Mouse (Mus musculus) kidney, adult 18-20 months (tissue): ENCODE results near the gene Nt5c1a.
A peak's percentile ranks its signal among the peaks of the same experiment; 100 is the strongest.
"Not testable (repeated sequence)": the region's sequence is repeated elsewhere in the genome, so short reads cannot be mapped to it uniquely, and the experiment has no call there.

Experiments
- DNase-seq: peaks from one replicate; pipeline ENCODE4 v3.0.0; 2021

Nt5c1a gene

GRCm38 (mm10) chr4:123201186-123202093 lies at the start of gene Nt5c1a:
Gene Nt5c1a (plus strand): TSS chr4:123201504.
- peak; percentile 29 for DNase-seq

DNA sequence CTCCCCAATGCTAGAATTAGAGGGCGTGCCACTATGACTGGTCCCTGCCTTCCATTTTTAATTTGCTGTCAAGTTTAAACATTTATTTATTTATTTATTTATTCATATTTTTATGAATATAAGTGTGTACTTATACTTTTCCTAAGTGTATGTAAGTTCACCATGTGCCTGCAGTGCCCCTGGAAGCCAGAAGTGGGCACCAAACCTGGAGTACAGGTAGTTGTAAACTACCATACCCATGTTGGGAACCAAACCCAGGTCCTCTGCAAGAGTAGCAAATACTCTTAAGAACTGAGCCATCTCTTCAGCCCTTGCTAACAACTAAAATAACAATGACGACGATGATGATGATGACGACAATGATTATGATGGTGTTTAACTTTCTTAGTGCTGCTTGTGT lies 49.3 kb upstream of the Nt5c1a start:
- no peak for DNase-seq

DNA sequence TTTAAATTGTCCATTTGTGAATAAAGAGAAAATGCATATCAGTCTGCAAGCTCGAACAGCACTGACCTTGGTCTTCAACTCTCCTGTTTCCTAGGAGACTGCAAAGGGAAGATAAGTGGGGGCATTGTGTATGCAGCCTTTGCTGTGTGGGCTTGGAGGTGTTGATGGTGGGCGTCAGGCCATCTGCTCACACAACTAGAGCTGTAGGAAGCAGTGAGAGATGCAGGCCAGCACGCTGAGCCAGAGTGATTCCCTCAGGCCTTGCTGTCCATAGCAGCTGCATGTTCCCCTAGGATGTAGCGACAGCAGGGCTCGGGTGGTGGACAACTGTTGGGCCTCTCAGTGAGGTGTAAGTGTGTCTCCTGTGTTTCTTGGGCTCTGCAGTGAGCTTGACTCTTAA lies 48.3 kb upstream of the Nt5c1a start:
- DNase-seq = no peak

GRCm38 (mm10) chr4:123155004-123155403 lies 46.3 kb upstream of the Nt5c1a start:
- DNase-seq = peak; percentile 4

DNA sequence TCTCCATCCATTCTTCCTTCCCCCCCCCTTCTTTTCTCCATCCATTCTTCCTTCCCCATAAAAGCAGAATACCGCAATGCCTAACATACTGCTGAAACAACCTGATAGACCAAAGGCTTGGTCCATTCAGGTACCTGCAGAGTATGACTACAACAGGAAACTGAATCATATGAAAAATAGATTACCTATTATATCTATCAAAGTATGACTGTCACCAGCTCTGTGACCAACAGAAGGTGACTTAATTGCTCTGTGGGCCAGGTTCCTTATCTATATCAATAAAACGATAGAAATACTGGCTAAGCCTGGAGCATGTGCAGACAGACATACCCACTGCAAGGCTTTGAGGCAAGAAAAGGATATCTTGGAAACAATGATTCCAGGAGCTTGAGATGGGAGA lies 45.9 kb upstream of the Nt5c1a start:
- no peak for DNase-seq

GRCm38 (mm10) chr4:123155840-123156239 lies 45.5 kb upstream of the Nt5c1a start:
- no peak for DNase-seq

- DNase-seq = no peak
Measured at GRCm38 (mm10) chr4:123160571-123160970, 40.7 kb upstream of the Nt5c1a start.

- DNase-seq = not testable (repeated sequence)
Measured at GRCm38 (mm10) chr4:123161251-123161650, 40.1 kb upstream of the Nt5c1a start.

- DNase-seq = no peak
Measured at GRCm38 (mm10) chr4:123162305-123162917, 38.9 kb upstream of the Nt5c1a start.

DNA sequence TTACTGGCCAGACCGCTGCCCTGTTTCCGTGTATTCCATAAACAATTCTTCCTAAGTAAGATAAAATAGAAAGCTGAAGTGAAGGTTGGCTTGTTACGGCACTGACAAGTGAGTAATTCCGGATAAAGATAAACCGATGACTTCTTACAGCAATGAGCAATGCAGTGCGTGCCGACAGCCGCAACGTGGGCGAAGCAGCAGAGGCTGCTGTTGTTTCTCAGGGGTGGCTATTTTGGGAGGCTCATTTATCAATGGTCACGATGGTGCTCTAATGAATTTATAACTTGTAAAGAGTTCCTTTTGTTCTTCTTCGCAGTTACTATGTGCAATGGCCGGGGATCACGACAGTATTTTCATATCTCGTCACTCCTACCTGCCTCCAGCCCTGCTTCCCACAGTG lies 37.1 kb upstream of the Nt5c1a start:
- no peak for DNase-seq

- no peak for DNase-seq
Measured at GRCm38 (mm10) chr4:123171811-123172210, 29.5 kb upstream of the Nt5c1a start.

GRCm38 (mm10) chr4:123182328-123183238 lies 18.7 kb upstream of the Nt5c1a start, which contains the start of gene Hpcal4:
Gene Hpcal4 (plus strand): TSS chr4:123183227.
- DNase-seq = peak; percentile 8

GRCm38 (mm10) chr4:123183239-123184056 lies 17.9 kb upstream of the Nt5c1a start:
- DNase-seq = peak; percentile 75

- no peak for DNase-seq
Measured at GRCm38 (mm10) chr4:123184816-123185215, 16.5 kb upstream of the Nt5c1a start.

DNA sequence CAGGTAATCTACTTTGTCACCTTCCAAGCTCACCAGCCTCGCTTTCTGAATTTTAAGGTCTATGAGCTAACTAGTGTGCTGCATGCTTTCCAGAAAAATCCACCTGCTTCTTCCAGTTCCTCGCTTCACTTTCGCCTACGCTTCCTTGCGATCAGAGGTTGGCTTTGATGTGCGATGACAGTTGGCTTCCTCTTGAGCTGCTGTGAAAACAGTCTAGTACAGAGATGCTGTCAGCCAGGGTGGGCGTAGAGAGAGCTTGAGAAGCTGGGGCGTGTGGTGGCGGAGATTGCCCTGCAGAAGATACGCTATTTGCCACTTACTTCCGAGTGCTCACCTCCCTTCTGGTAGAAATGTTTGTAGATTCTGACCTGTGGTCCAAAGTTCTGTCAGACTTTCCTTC lies 9.0 kb upstream of the Nt5c1a start:
- no peak for DNase-seq

DNA sequence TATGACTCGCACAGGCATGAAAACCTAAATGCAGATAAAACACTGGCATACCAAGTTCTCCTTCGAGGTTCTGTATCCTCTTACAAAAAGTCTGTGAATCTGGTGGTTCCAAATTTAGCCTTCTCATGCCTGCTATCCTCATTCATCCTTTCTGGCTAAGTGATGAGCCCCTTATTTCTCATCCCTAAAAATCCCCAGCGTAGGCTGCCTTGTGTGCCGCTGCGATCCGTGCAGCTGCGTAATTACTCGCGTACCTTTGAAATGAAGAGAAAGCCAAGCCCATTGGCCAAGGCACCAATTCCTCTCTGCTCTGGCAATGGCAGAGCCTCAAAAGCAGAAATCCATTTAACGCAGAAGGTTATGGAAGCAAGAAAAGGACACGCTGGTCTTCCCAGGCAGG lies 7.5 kb upstream of the Nt5c1a start:
- DNase-seq = no peak

GRCm38 (mm10) chr4:123196695-123197094 lies 4.6 kb upstream of the Nt5c1a start:
- DNase-seq = peak; percentile 21

GRCm38 (mm10) chr4:123200771-123201185 lies 526 bp upstream of the Nt5c1a start:
- DNase-seq = peak; percentile 69

DNA sequence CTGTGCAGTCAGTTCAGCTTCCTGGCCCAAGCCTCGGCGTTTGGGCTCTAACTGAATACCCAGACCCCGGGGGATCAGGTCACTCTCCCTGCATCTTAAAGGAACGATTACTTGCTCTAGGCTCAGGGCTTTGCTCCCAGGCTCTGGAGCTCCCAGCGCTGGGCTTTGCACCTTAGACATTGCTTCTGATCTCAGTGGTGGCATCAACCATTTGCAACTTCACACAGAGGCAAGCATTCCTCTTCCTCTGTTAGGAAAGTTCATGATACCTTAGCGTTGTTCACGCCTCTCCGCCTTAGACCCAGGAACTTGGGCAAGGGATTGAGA lies 753 bp downstream of the Nt5c1a start:
- no peak for DNase-seq

DNA sequence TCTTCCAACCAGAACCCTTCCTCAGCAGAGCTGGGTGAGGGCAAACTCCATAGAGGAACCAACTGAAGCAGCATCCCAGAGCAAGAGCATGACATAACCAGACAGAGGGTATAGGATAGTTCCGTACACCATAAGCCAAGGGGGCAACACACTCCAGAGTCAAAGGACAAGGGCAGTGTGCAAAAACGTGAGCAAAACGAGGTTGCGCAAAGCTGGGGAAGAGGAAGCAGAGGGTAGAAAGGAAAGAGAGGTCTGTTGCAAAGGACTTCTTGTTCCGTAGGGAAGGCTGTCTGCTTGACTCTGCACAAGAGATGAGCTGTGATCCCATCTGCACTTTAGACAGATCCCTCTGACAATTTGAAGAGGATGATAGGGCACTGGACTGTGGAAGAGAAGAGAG lies 6.0 kb downstream of the Nt5c1a start:
- no peak for DNase-seq

- DNase-seq = no peak
Measured at GRCm38 (mm10) chr4:123210996-123211395, 9.7 kb downstream of the Nt5c1a start.

DNA sequence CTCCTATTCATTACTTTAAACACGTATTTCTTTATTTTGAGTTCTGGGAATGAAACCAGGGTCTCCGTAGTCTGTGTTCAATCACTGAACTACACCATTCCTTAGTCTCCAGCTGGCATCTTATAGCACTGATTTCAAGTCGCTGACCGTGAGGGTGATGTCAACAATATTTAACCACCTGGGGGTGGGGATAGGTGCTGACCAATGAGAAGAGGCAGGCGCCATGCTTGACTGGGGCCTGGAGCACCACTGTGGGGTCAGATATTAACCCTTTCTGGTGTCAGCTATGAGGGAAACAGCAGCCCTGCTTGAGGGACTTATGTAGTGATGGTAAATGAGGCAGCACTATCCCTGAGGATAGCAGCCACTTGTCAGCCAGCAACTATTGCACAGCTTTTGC lies 10.1 kb downstream of the Nt5c1a start:
- no peak for DNase-seq
